Mouse (Mus musculus) hindbrain, embryonic 11.5 days (tissue): ENCODE data around the gene Ccdc8. TPM values are rescaled to one million over a fixed set of nuclear protein-coding genes. Genes with fewer than 3 reads are reported as not detected.

Source experiments
- ATAC-seq: fragments of 200-750 bp; cut with Nextera tagmentation; 2 replicates; pipeline ENCODE4 v1.8.0; 2017; ENCODE audit warnings: mild to moderate bottlenecking, moderate TSS enrichment, moderate library complexity; ENCODE audit not compliant: low FRiP score
- DNase-seq: peaks from one replicate; pipeline ENCODE4 v3.0.0-alpha.2; 2015; ENCODE audit warnings: low spot score
- H3K27ac ChIP-seq: fragments of 300-500 bp; sonication (generic); 2 replicates; pipeline ENCODE4 v1.5.1; 2014; ENCODE audit warnings: mild to moderate bottlenecking, low read depth, low read length
- H3K27me3 ChIP-seq: fragments of 300-500 bp; sonication (generic); 2 replicates; pipeline ENCODE4 v1.6.1; 2014; ENCODE audit warnings: mild to moderate bottlenecking, low read length, moderate library complexity, mixed read lengths; ENCODE audit not compliant: control insufficient read depth, insufficient read depth
- H3K36me3 ChIP-seq: fragments of 300-500 bp; sonication (generic); 2 replicates; pipeline ENCODE4 v1.6.1; 2014; ENCODE audit warnings: mild to moderate bottlenecking, low read length, moderate library complexity, mixed read lengths; ENCODE audit not compliant: control insufficient read depth, insufficient read depth
- H3K4me1 ChIP-seq: fragments of 300-500 bp; sonication (generic); replicated peaks from 2 replicates; pipeline ENCODE4 v1.6.1; 2014; ENCODE audit warnings: low read length, mixed read lengths; ENCODE audit not compliant: control insufficient read depth, insufficient read depth
- H3K4me2 ChIP-seq: fragments of 300-500 bp; sonication (generic); replicated peaks from 2 replicates; pipeline ENCODE4 v1.6.1; 2014; ENCODE audit warnings: mild to moderate bottlenecking, low read depth, low read length
- H3K4me3 ChIP-seq: fragments of 300-500 bp; sonication (generic); 2 replicates; pipeline ENCODE4 v1.5.1; 2014; ENCODE audit warnings: low read depth, low read length
- H3K9ac ChIP-seq: fragments of 300-500 bp; sonication (generic); 2 replicates; pipeline ENCODE4 v1.6.1; 2014; ENCODE audit warnings: low read depth, low read length
- H3K9me3 ChIP-seq: fragments of 300-500 bp; sonication (generic); 2 replicates; pipeline ENCODE4 v1.6.1; 2016; ENCODE audit warnings: low read length; ENCODE audit not compliant: control insufficient read depth
- WGBS: fragments of 180-500 bp; shearing (Covaris S2); extraction: QIAGEN DNeasy Blood & Tissue Kit; methylation state at CpG from one replicate; pipeline ENCODE4 v1.1.7; 2014; 5-methylcytosine and 5-hydroxymethylcytosine counted together
- polyA plus RNA-seq: library from polyadenylated mRNA; unstranded; fragments of >200 nt; fragmentation: Nextera tagmentation; extraction: Ambion mirVana; gene quantifications from 2 replicates; pipeline ENCODE4 v1.2.1, GENCODE M21; 2014

Gene Ccdc8
- polyA plus RNA-seq, 1 experiment from 2014 or later = 6.2 TPM

GRCm38 (mm10) chr7:16987541-16988149 is 4.9 kb upstream of the Ccdc8 start:
- Histone ChIP-seq H3K4me2 (no peak overlapping the region), H3K9ac (no peak overlapping the region), H3K9me3 (no peaks in the 10 kb centered on the region), H3K27me3 (no peaks in the 10 kb centered on the region), H3K36me3 (no peaks in the 10 kb centered on the region), H3K4me3 (no peak overlapping the region), H3K4me1 (peaks cover 8% of the 10 kb centered on the region; the same call in 1 of the 2 replicates), H3K27ac (peak overlapping the region; percentile 67; the same call in 1 of the 2 replicates)
- 57% methylated on average over 7 of the region's 7 CpGs for WGBS
- ATAC-seq = 0 out of 2 replicates have a peak, but pooled peaks have one; percentile 10
- no peak for DNase-seq

- ATAC-seq = no peak
- Histone ChIP-seq H3K9me3 (no peaks in the 10 kb centered on the region), H3K36me3 (no peaks in the 10 kb centered on the region), H3K4me1 (peaks cover 8% of the 10 kb centered on the region; the same call in 1 of the 2 replicates), H3K27me3 (no peaks in the 10 kb centered on the region), H3K4me2 (no peak overlapping the region), H3K27ac (peak overlapping the region; percentile 67; the same call in 1 of the 2 replicates), H3K9ac (no peak overlapping the region), H3K4me3 (no peak overlapping the region)
- WGBS = 61% methylated on average over 3 of the region's 3 CpGs
- DNase-seq = no peak
These were observed 4.1 kb upstream of the Ccdc8 start for GRCm38 (mm10) chr7:16988405-16988804.

- H3K9ac ChIP-seq = peak overlapping the region; percentile 23; the same call in 1 of the 2 replicates
- H3K4me3 ChIP-seq = no peak overlapping the region
- ATAC-seq = no peak
- no peaks in the 10 kb centered on the region for H3K36me3 ChIP-seq
- peaks cover 8% of the 10 kb centered on the region; the same call in 1 of the 2 replicates for H3K4me1 ChIP-seq
- H3K4me2 ChIP-seq = no peak overlapping the region
- DNase-seq = peak; percentile 36
- peak overlapping the region; percentile 30; the same call in 1 of the 2 replicates for H3K27ac ChIP-seq
- 40% methylated on average over 15 of the region's 15 CpGs for WGBS
- no peaks in the 10 kb centered on the region for H3K9me3 ChIP-seq
- H3K27me3 ChIP-seq = no peaks in the 10 kb centered on the region
These were observed 2.3 kb upstream of the Ccdc8 start for GRCm38 (mm10) chr7:16990006-16990744.

GRCm38 (mm10) chr7:16991681-16992450 is 642 bp upstream of the Ccdc8 start:
- H3K9me3 ChIP-seq = no peaks in the 10 kb centered on the region
- WGBS = 63% methylated on average over 18 of the region's 18 CpGs
- no peaks in the 10 kb centered on the region for H3K36me3 ChIP-seq
- H3K9ac ChIP-seq = 0 out of 2 replicates have a peak overlapping the region, but pooled peaks have one; percentile 23
- H3K4me2 ChIP-seq = no peak overlapping the region
- H3K27ac ChIP-seq = peak overlapping the region; percentile 56; the same call in 1 of the 2 replicates
- peak; percentile 69 for ATAC-seq
- H3K27me3 ChIP-seq = no peaks in the 10 kb centered on the region
- no peak overlapping the region for H3K4me3 ChIP-seq
- peak; percentile 83 for DNase-seq
- H3K4me1 ChIP-seq = peaks cover 8% of the 10 kb centered on the region; the same call in 1 of the 2 replicates

GRCm38 (mm10) chr7:16993651-16994399 is 1.3 kb downstream of the Ccdc8 start:
- peak; percentile 61 for ATAC-seq
- Histone ChIP-seq H3K36me3 (no peaks in the 10 kb centered on the region), H3K4me1 (peaks cover 8% of the 10 kb centered on the region; the same call in 1 of the 2 replicates), H3K9ac (peak overlapping the region; percentile 34), H3K4me2 (peak overlapping the region; percentile 49), H3K27me3 (no peaks in the 10 kb centered on the region), H3K27ac (0 out of 2 replicates have a peak overlapping the region, but pooled peaks have one; percentile 33), H3K4me3 (peak overlapping the region; percentile 44), H3K9me3 (no peaks in the 10 kb centered on the region)
- 1% methylated on average over 27 of the region's 27 CpGs for WGBS
- peak; percentile 70 for DNase-seq

- Histone ChIP-seq H3K9me3 (no peaks in the 10 kb centered on the region), H3K4me2 (peak overlapping the region; percentile 49), H3K27me3 (no peaks in the 10 kb centered on the region), H3K27ac (no peak overlapping the region), H3K36me3 (no peaks in the 10 kb centered on the region), H3K9ac (peak overlapping the region; percentile 34), H3K4me1 (peaks cover 8% of the 10 kb centered on the region; the same call in 1 of the 2 replicates), H3K4me3 (peak overlapping the region; percentile 44)
- DNase-seq (no peak), ATAC-seq (no peak)
- 12% methylated on average over 20 of the region's 20 CpGs for WGBS
These were observed 1.9 kb downstream of the Ccdc8 start for GRCm38 (mm10) chr7:16994400-16994799.

- Histone ChIP-seq H3K27me3 (no peaks in the 10 kb centered on the region), H3K9me3 (no peaks in the 10 kb centered on the region), H3K9ac (no peak overlapping the region), H3K4me1 (peaks cover 8% of the 10 kb centered on the region; the same call in 1 of the 2 replicates), H3K36me3 (no peaks in the 10 kb centered on the region), H3K27ac (no peak overlapping the region), H3K4me2 (no peak overlapping the region), H3K4me3 (no peak overlapping the region)
- 95% methylated on average over 4 of the region's 4 CpGs for WGBS
- ATAC-seq = no peak
- DNase-seq = no peak
These were observed 2.8 kb downstream of the Ccdc8 start for GRCm38 (mm10) chr7:16995345-16995744.

GRCm38 (mm10) chr7:16999233-16999632 is 6.7 kb downstream of the Ccdc8 start:
- ATAC-seq = 0 out of 2 replicates have a peak, but pooled peaks have one; percentile 2
- H3K36me3 ChIP-seq = no peaks in the 10 kb centered on the region
- H3K4me2 ChIP-seq = no peak overlapping the region
- DNase-seq = no peak
- H3K27ac ChIP-seq = no peak overlapping the region
- 75% methylated on average over 4 of the region's 4 CpGs for WGBS
- H3K4me1 ChIP-seq = no peaks in the 10 kb centered on the region
- H3K27me3 ChIP-seq = no peaks in the 10 kb centered on the region
- H3K9ac ChIP-seq = no peak overlapping the region
- no peaks in the 10 kb centered on the region for H3K9me3 ChIP-seq
- no peak overlapping the region for H3K4me3 ChIP-seq
